ENCODE assay signal across 14 mouse cellular contexts in the genomic region with DNA sequence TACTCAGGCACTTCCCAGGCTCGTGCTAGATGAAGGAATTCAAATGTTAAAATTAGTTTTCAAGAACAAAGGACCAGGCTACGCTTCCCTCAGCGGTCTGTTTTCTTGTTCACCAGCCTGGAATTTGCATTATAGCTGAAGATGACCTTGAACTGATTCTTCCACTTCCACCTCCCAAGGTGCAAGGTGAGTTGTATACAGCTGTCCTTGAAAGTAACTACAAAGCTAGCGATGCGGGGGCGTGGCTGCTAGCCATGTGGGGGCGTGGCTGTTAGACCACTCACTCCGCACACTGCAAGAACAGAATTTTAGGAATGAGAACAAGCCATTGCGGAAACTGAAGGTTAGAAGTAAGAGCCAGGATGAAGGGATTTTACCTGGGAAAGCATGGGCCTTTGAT. TPM values are rescaled to one million over a fixed set of nuclear protein-coding genes. Genes with fewer than 3 reads are reported as not detected.
DNase-seq lines count a peak whose midpoint lies in the region; ATAC-seq lines count a peak whose summit lies in the region.
"Had no signal": no experiment of that assay in that cellular context is flagged by ENCODE, and none has a peak within 500 bp of the region (broad histone marks: within the 10 kb centered on the region; RNA-seq: fewer than 3 reads in every experiment).

No protein-coding gene starts in this region.

- peak overlapping the region; percentile 36 for H3K4me2 ChIP-seq in heart, embryonic 15.5 days
- H3K4me2 ChIP-seq in neural tube, embryonic 15.5 days = no peak overlapping the region
- H3K4me2 ChIP-seq in limb, embryonic 11.5 days (ENCODE audit: low read depth, severe bottlenecking) = no peak overlapping the region

- no peaks in the 10 kb centered on the region for H3K36me3 ChIP-seq in heart, embryonic 15.5 days
- H3K36me3 ChIP-seq in neural tube, embryonic 15.5 days = no peaks in the 10 kb centered on the region
- no peaks in the 10 kb centered on the region for H3K36me3 ChIP-seq in limb, embryonic 11.5 days (ENCODE audit: control insufficient read depth, insufficient read depth, low read length)

- 6% methylated on average over 9 of the region's 9 CpGs for WGBS in heart, embryonic 15.5 days
- WGBS in neural tube, embryonic 15.5 days = 14% methylated on average over 9 of the region's 9 CpGs
- 6% methylated on average over 9 of the region's 9 CpGs for WGBS in limb, embryonic 11.5 days

- no peaks in the 10 kb centered on the region for H3K9me3 ChIP-seq in heart, embryonic 15.5 days (replicated peaks)
- no peaks in the 10 kb centered on the region for H3K9me3 ChIP-seq in neural tube, embryonic 15.5 days (replicated peaks)
- H3K9me3 ChIP-seq in limb, embryonic 11.5 days (ENCODE audit: control insufficient read depth, low read length) = no peaks in the 10 kb centered on the region

- no peak overlapping the region for H3K9ac ChIP-seq in heart, embryonic 15.5 days
- H3K9ac ChIP-seq in neural tube, embryonic 15.5 days (replicated peaks) = no peak overlapping the region
- no peak overlapping the region for H3K9ac ChIP-seq in limb, embryonic 11.5 days (ENCODE audit: low read length)

- no peak overlapping the region for H3K4me3 ChIP-seq in heart, embryonic 15.5 days
- no peak overlapping the region for H3K4me3 ChIP-seq in neural tube, embryonic 15.5 days (replicated peaks)
- H3K4me3 ChIP-seq in limb, embryonic 11.5 days (ENCODE audit: low read depth, low read length) = no peak overlapping the region
- H3K4me3 ChIP-seq: erythroblast, embryonic 14.5 days had no signal

- DNase-seq in heart, adult 8-10 months (ENCODE audit: low spot score) = no peak
- peak; percentile 24 for DNase-seq in neural tube, embryonic 10.5 days (ENCODE audit: extremely low spot score, low spot score)
- peak; percentile 66 for DNase-seq in limb, embryonic 11.5 days (ENCODE audit: low spot score)
- DNase-seq in testis, postnatal 14 days (ENCODE audit: low spot score) = peak; percentile 65
- no peak for DNase-seq in spleen, postnatal 14 days (ENCODE audit: low spot score in 2 of 2)
- DNase-seq in cerebellum, postnatal 36 days = no peak
- DNase-seq: right cerebral cortex, postnatal 4 days; thymus, postnatal 4 days had no signal

- H3K4me1 ChIP-seq in heart, embryonic 15.5 days (replicated peaks) = peaks cover 17% of the 10 kb centered on the region
- peaks cover 11% of the 10 kb centered on the region for H3K4me1 ChIP-seq in neural tube, embryonic 15.5 days
- no peaks in the 10 kb centered on the region for H3K4me1 ChIP-seq in limb, embryonic 11.5 days (ENCODE audit: control insufficient read depth, insufficient read depth, low read length)

- H3K27ac ChIP-seq in heart, embryonic 15.5 days = no peak overlapping the region
- H3K27ac ChIP-seq in neural tube, embryonic 15.5 days (replicated peaks) = no peak overlapping the region
- no peak overlapping the region for H3K27ac ChIP-seq in limb, embryonic 11.5 days (replicated peaks; ENCODE audit: low read depth, low read length)

- ATAC-seq in heart, embryonic 15.5 days (replicated peaks; ENCODE audit: insufficient number of reproducible peaks, insufficient read depth, low FRiP score, low read depth) = no peak; the same call in 1 of the 2 replicates
- no peak for ATAC-seq in neural tube, embryonic 15.5 days (ENCODE audit: low FRiP score)
- ATAC-seq in limb, embryonic 11.5 days (ENCODE audit: insufficient number of reproducible peaks, low FRiP score, low TSS enrichment, low read depth) = no peak

- H3K27me3 ChIP-seq in heart, embryonic 15.5 days = peaks cover 25% of the 10 kb centered on the region
- H3K27me3 ChIP-seq in neural tube, embryonic 15.5 days (replicated peaks) = peaks cover 47% of the 10 kb centered on the region
- H3K27me3 ChIP-seq in limb, embryonic 11.5 days (ENCODE audit: control insufficient read depth, insufficient read depth, low read length) = peaks cover 29% of the 10 kb centered on the region

RNA-seq across cellular contexts. Expression of a gene that starts 1.2 kb away (rescaled TPM):
- 0.08 TPM in 1 of 2 replicates, not detected in the other for polyA plus RNA-seq in heart, embryonic 15.5 days (2015; fragmentation: Nextera tagmentation; extraction: Ambion mirVana)
- total RNA-seq in heart, adult 8-10 months (2022) = under 1 TPM in 2 of 4 experiments, not detected in 2; 0.13 to 0.20 TPM
- polyA plus RNA-seq in neural tube, embryonic 15.5 days (2015; fragmentation: Nextera tagmentation; extraction: Ambion mirVana) = 0.06 and 0.08 TPM in 2 replicates
- polyA plus RNA-seq in limb, embryonic 11.5 days (2014; fragmentation: Nextera tagmentation; extraction: Ambion mirVana) = 0.08 and 0.18 TPM in 2 replicates
- total RNA-seq: left cerebral cortex, postnatal 14 days; MEL had no signal
- polyA plus RNA-seq: erythroblast, embryonic 14.5 days; heart, postnatal 0 days had no signal

RNA-seq across cellular contexts. Expression of a gene that starts 53.8 kb away (rescaled TPM):
- 19.9 and 27.2 TPM in 2 replicates for polyA plus RNA-seq in heart, embryonic 15.5 days (2015; fragmentation: Nextera tagmentation; extraction: Ambion mirVana)
- 10 to 100 TPM; 33.6 to 45.8 (median 37.9) TPM for total RNA-seq in heart, adult 8-10 months (2022)
- polyA plus RNA-seq in neural tube, embryonic 15.5 days (2015; fragmentation: Nextera tagmentation; extraction: Ambion mirVana) = 11.8 and 15.4 TPM in 2 replicates
- polyA plus RNA-seq in limb, embryonic 11.5 days (2014; fragmentation: Nextera tagmentation; extraction: Ambion mirVana) = 36.7 and 38.3 TPM in 2 replicates
- total RNA-seq: MEL had no signal

Comparison
In these comparisons a context has a peak if more than half of its experiments do, and no peak if none do; other contexts are left out.
1. DNase-seq: peak in neural tube, embryonic 10.5 days (single experiment), limb, embryonic 11.5 days (single experiment) and testis, postnatal 14 days (single experiment); none in heart, adult 8-10 months (single experiment), spleen, postnatal 14 days (0 of 2) and cerebellum, postnatal 36 days (0 of 2).